Mouse (Mus musculus) intestine, embryonic 16.5 days (tissue): ENCODE measurements around the gene Vash2. TPM values are rescaled to one million over a fixed set of nuclear protein-coding genes. Genes with fewer than 3 reads are reported as not detected.

Experiments used
- ATAC-seq: fragments of 200-750 bp; cut with Nextera tagmentation; 2 replicates; pipeline ENCODE4 v1.8.0; 2017; ENCODE audit warnings: moderate TSS enrichment, moderate library complexity
- H3K27ac ChIP-seq: fragments of 300-500 bp; sonication (generic); 2 replicates; pipeline ENCODE4 v1.5.1; 2014; ENCODE audit warnings: mild to moderate bottlenecking, low read length
- H3K27me3 ChIP-seq: fragments of 300-500 bp; sonication (generic); replicated peaks from 2 replicates; pipeline ENCODE4 v1.6.1; 2014; ENCODE audit warnings: low read length, control low read depth, mixed read lengths; ENCODE audit not compliant: control insufficient read depth, insufficient read depth
- H3K36me3 ChIP-seq: fragments of 300-500 bp; sonication (generic); 2 replicates; pipeline ENCODE4 v1.6.1; 2014; ENCODE audit warnings: low read length, control low read depth; ENCODE audit not compliant: control insufficient read depth, insufficient read depth
- H3K4me1 ChIP-seq: fragments of 300-500 bp; sonication (generic); 2 replicates; pipeline ENCODE4 v1.6.1; 2014; ENCODE audit warnings: low read length, control low read depth, mixed read lengths; ENCODE audit not compliant: control insufficient read depth, insufficient read depth
- H3K4me2 ChIP-seq: fragments of 300-500 bp; sonication (generic); 2 replicates; pipeline ENCODE4 v1.6.1; 2014; ENCODE audit warnings: low read depth, low read length, control low read depth
- H3K4me3 ChIP-seq: fragments of 300-500 bp; sonication (generic); 2 replicates; pipeline ENCODE4 v1.5.1; 2014; ENCODE audit warnings: mild to moderate bottlenecking, low read length
- H3K9ac ChIP-seq: fragments of 300-500 bp; sonication (generic); 2 replicates; pipeline ENCODE4 v1.6.1; 2014; ENCODE audit warnings: low read depth, low read length
- H3K9me3 ChIP-seq: fragments of 300-500 bp; sonication (generic); 2 replicates; pipeline ENCODE4 v1.6.1; 2016; ENCODE audit warnings: low read length, control low read depth; ENCODE audit not compliant: control insufficient read depth
- WGBS: fragments of 180-500 bp; shearing (Covaris S2); extraction: QIAGEN DNeasy Blood & Tissue Kit; methylation state at CpG from one replicate; pipeline ENCODE4 v1.1.7; 2014; 5-methylcytosine and 5-hydroxymethylcytosine counted together
- polyA plus RNA-seq: library from polyadenylated mRNA; unstranded; fragments of >200 nt; fragmentation: Nextera tagmentation; extraction: Ambion mirVana; gene quantifications from 2 replicates; pipeline ENCODE4 v1.2.1, GENCODE M21; 2015

Vash2 gene
- polyA plus RNA-seq, 1 experiment from 2014 or later, result 12.3 TPM

DNA sequence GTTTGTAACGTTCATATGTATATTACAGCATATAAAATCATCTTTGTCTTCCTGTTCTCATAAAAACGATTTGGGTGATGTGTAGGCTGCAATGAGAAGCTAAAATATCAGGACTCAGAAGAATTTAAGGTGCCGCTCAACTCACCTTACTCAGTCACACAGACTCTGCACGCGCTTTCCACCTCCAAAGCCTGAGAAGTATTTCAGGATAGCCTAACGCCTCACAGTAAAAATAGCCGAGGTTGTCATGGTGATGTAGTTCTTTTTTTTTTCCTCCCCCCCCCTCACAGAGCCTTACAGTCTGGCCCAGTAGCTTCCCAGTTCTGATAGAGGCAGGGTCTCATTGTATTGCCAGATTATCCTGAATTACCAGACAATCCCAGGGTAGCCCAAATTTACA is 60.2 kb downstream of the Vash2 start:
- Histone ChIP-seq H3K27ac (no peak overlapping the region), H3K27me3 (no peaks in the 10 kb centered on the region), H3K36me3 (no peaks in the 10 kb centered on the region), H3K9me3 (no peaks in the 10 kb centered on the region), H3K4me1 (peaks cover 3% of the 10 kb centered on the region; the same call in 1 of the 2 replicates), H3K9ac (no peak overlapping the region), H3K4me3 (no peak overlapping the region), H3K4me2 (no peak overlapping the region)
- WGBS, result 59% methylated on average over 7 of the region's 7 CpGs
- no peak for ATAC-seq

DNA sequence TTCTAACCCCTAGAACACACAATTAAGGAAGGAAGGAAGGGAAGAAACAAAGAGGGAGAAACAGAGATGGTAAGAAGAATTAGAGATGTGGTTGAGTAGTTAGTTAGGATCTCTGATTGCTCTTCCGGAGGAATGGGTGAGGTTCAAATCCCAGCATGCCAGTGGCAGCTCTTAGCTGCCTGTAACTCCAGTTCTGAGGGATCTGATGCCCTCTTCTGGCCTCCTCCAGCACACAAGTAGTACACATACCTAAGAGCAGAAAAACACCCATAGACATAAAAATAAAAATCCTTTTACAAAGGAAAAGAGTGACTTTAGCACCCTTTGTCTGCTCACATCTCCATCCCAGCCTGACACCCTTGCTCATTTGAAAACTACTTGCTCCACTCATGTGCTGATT is 66.5 kb downstream of the Vash2 start:
- ATAC-seq, result no peak
- Histone ChIP-seq H3K4me3 (no peak overlapping the region), H3K27me3 (no peaks in the 10 kb centered on the region), H3K4me2 (no peak overlapping the region), H3K27ac (no peak overlapping the region), H3K9ac (no peak overlapping the region), H3K4me1 (peaks cover 7% of the 10 kb centered on the region; the same call in 1 of the 2 replicates), H3K9me3 (no peaks in the 10 kb centered on the region), H3K36me3 (no peaks in the 10 kb centered on the region)
- WGBS, result 42% methylated on average over 1 of the region's 1 CpGs

DNA sequence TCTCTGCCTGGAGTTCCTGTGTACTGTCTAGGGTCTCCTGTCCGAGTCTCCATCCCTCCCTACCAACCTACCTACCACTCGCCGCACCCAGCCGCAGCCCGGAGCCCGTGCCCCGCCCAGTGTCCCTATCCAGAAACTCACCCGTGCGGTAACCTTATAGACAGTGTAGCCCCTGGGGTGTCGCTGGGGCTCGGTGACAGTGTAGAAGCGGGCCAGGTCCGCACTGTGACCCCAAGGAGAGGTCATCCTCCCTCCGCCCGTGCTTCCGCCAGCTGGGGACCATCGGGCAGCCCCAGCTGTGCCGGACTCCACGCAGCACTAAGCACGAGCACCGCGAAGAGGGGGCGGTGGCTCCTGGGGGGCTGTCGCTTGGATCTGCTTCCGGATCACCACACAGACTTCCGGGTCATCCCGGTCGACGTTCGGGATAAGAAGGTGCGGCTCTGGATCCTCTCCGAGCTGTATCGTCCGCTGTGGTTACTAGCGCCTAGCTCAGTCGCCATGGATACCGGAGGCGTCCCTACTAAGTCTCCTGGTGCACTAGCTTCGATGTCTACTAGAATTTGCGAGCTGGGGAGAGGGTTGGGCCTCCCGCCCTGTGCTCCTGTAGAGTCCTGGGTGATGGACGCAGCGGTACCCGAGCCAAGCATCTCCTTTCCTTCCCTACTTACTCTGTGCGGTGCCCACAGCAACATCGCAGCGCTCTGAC is 67.5 kb downstream of the Vash2 start, which contains the start of gene Rps6kc1:
Gene Rps6kc1, minus strand, starts transcription at position 356 of the 709 bp plus-strand sequence.
- Histone ChIP-seq H3K36me3 (no peaks in the 10 kb centered on the region), H3K4me1 (peaks cover 7% of the 10 kb centered on the region; the same call in 1 of the 2 replicates), H3K9me3 (no peaks in the 10 kb centered on the region), H3K4me3 (peak within 1 kb of the TSS; percentile 74), H3K27ac (peak within 1 kb of the TSS; percentile 26; the same call in 1 of the 2 replicates), H3K27me3 (no peaks in the 10 kb centered on the region), H3K9ac (peak within 1 kb of the TSS; percentile 82), H3K4me2 (peak within 1 kb of the TSS; percentile 74)
- ATAC-seq, result peak; percentile 95
- WGBS, result 2% methylated on average over 47 of the region's 47 CpGs

DNA sequence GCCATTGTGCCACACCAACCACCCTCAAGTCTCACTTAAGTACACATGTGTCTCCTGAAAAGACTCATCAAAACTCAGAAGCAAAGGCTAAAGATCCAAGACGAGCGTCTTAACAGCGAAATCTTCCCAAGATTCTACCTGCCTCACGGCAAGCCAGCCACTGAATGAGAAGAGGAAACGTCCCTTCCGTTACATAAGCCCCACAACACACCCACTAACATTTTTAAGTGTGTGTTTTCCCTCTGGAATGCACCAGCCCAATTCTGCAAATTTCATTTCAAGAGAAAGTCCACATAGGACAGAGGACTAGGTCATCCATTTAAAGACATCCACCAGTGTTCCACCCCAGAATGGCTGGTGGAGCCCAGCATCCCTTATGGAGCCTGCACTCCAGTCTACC is 68.3 kb downstream of the Vash2 start:
- H3K27me3 ChIP-seq, result no peaks in the 10 kb centered on the region
- no peak for ATAC-seq
- 78% methylated on average over 6 of the region's 6 CpGs for WGBS

DNA sequence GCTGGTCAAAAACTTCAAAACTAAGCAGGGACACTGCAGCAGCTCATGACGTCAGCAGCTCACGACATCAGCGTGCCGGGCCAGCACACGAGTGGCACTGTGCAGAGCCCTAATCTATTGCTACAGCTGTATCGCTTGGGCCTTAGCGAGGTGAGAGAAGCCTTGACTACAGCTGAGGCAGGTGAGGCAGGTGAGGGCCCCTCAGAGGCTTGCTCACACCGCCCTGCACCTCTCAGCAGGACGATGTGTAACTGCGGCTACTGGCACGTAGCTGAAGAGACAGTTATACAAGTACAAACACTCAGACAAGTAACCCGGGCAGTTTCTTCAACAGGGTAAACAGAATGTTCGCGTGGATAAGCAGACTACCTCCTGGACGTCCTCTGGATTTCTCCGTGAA is 74.4 kb downstream of the Vash2 start:
- ATAC-seq, result peak; percentile 52
- Histone ChIP-seq H3K36me3 (no peaks in the 10 kb centered on the region), H3K9ac (no peak overlapping the region), H3K4me3 (no peak overlapping the region), H3K27ac (no peak overlapping the region), H3K9me3 (no peaks in the 10 kb centered on the region), H3K4me1 (peaks cover 10% of the 10 kb centered on the region), H3K27me3 (no peaks in the 10 kb centered on the region), H3K4me2 (no peak overlapping the region)
- 74% methylated on average over 16 of the region's 16 CpGs for WGBS

More for the DNA sequence above, 68.3 kb downstream of the Vash2 start:
- Histone ChIP-seq H3K9me3 (no peaks in the 10 kb centered on the region), H3K27ac (no peak overlapping the region), H3K4me3 (peak overlapping the region; percentile 74), H3K9ac (peak overlapping the region; percentile 82), H3K4me1 (peaks cover 7% of the 10 kb centered on the region; the same call in 1 of the 2 replicates), H3K4me2 (peak overlapping the region; percentile 74), H3K36me3 (no peaks in the 10 kb centered on the region)

DNA sequence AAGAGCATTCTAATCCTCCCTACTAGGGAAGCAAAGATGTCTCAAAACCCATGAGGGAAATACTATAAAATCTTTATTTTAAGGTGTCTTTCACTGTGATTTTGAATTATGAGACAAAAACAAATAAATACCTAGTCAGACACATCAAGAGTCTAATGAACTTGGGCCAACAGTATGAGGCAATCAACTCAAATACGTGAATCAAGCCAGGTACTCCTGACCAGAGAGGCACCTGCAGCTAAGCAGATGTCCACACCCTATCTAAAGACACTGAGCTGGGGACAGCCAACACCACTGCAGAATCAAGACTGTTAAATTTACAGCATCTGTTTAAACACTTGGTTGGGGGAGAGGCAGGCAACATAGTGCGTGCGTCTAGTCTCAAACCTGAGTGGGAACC is 75.0 kb downstream of the Vash2 start:
- Histone ChIP-seq H3K27me3 (no peaks in the 10 kb centered on the region), H3K27ac (no peak overlapping the region), H3K4me3 (no peak overlapping the region), H3K4me2 (no peak overlapping the region), H3K9me3 (no peaks in the 10 kb centered on the region), H3K4me1 (peaks cover 16% of the 10 kb centered on the region), H3K9ac (no peak overlapping the region), H3K36me3 (no peaks in the 10 kb centered on the region)
- 92% methylated on average over 3 of the region's 3 CpGs for WGBS
- no peak for ATAC-seq

DNA sequence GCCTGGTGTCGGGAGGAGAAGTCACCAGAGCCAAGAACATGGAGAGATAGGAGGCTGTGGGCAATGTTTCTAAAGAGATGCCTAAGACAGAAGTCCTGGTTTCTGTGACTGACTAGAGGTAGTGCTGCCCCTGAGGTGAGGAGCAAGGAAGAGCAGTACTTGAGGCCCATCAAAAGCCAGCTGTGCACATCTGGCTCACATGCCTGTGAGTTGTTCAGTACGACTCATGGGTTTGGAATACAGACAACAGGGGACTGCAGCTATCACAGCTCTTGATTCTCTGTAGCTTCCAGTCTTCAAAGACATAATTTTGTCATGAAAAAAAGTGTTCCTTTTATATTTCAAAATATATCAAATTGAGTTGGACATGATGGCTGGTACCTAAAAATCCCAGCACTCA is 78.0 kb downstream of the Vash2 start:
- no peak overlapping the region for H3K4me3 ChIP-seq
- 66% methylated on average over 2 of the region's 2 CpGs for WGBS
- 0 out of 2 replicates have a peak, but pooled peaks cover 2% of the 10 kb centered on the region for H3K36me3 ChIP-seq
- H3K9me3 ChIP-seq, result no peaks in the 10 kb centered on the region
- no peaks in the 10 kb centered on the region for H3K27me3 ChIP-seq
- ATAC-seq, result no peak
- H3K27ac ChIP-seq, result no peak overlapping the region
- H3K4me2 ChIP-seq, result no peak overlapping the region
- peaks cover 28% of the 10 kb centered on the region for H3K4me1 ChIP-seq
- no peak overlapping the region for H3K9ac ChIP-seq

DNA sequence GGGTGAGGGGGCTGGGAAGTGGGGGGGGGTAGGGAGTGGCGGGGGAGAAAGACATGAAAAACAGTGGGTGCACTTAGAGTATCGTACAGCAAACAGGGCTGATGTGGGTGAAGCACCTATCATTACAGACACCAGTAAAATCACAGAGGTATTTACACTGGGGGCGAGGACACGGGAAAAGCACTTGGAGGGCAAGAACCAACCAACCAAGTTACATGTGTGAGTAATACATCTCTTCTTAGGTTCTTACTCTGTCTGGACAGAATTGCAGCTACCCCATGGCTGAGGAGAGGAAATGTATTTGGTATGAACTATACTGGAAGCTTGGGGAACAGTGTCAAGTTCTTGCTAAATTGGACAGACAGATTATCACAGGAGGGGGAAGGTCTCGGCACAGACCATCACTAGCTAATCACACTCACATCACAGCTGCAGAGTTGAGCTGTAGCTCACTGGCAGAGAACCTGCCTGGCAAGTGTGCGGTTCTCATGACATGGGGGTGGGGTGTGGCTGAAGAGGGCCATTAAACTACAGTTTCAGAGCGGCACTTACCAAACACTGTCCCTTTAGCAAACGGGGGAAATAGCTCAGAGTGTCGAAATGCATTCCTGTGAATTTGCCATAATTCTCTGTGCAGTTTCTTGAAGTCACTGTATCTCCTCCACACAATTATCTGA is 80.1 kb downstream of the Vash2 start:
- Histone ChIP-seq H3K4me3 (no peak overlapping the region), H3K4me1 (peaks cover 28% of the 10 kb centered on the region), H3K27me3 (no peaks in the 10 kb centered on the region), H3K36me3 (0 out of 2 replicates have a peak, but pooled peaks cover 7% of the 10 kb centered on the region), H3K27ac (peak overlapping the region; percentile 67), H3K9ac (no peak overlapping the region), H3K4me2 (0 out of 2 replicates have a peak overlapping the region, but pooled peaks have one; percentile 9), H3K9me3 (no peaks in the 10 kb centered on the region)
- ATAC-seq, result peak; percentile 87
- 54% methylated on average over 9 of the region's 9 CpGs for WGBS

DNA sequence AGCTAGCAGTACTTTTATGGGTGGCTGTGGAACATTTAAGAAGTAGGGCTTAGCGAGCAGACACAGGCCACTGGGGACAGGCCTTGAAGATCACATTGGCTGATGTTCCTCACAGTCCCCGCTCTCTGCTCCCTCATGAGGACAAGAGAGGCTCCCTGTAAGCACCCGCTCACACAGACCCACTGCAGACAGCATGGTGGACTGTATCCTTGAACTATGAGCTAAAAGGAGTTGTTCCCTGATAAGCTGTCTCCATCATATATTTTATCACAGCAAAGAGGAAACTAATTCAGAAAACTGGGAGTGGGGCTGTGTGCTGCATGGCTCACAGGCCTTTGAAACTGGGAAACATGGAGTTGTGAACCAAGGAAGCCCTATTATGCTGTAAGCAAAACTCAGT is 80.9 kb downstream of the Vash2 start:
- Histone ChIP-seq H3K4me2 (0 out of 2 replicates have a peak overlapping the region, but pooled peaks have one; percentile 8), H3K9ac (no peak overlapping the region), H3K36me3 (0 out of 2 replicates have a peak, but pooled peaks cover 7% of the 10 kb centered on the region), H3K4me3 (no peak overlapping the region), H3K27me3 (no peaks in the 10 kb centered on the region), H3K4me1 (peaks cover 28% of the 10 kb centered on the region), H3K9me3 (no peaks in the 10 kb centered on the region), H3K27ac (peak overlapping the region; percentile 67)
- WGBS, result 81% methylated on average over 3 of the region's 3 CpGs
- ATAC-seq, result peak; percentile 63
